Mouse (Mus musculus) limb, embryonic 10.5 days (tissue): Measurements from ENCODE around the gene Kat14. TPM values are rescaled to one million over a fixed set of nuclear protein-coding genes. Genes with fewer than 3 reads are reported as not detected.

ENCODE experiments used
- DNase-seq: peaks from one replicate; pipeline ENCODE4 v3.0.0-alpha.2; 2017; ENCODE audit warnings: low spot score
- H3K27ac ChIP-seq: fragments of 300-500 bp; sonication (generic); 2 replicates; pipeline ENCODE4 v1.5.1; 2016; ENCODE audit warnings: mild to moderate bottlenecking
- H3K27me3 ChIP-seq: fragments of 300-500 bp; sonication (generic); 2 replicates; pipeline ENCODE4 v1.6.1; 2016; ENCODE audit warnings: low read depth, mild to moderate bottlenecking; ENCODE audit not compliant: poor library complexity, severe bottlenecking
- H3K36me3 ChIP-seq: fragments of 300-500 bp; sonication (generic); 2 replicates; pipeline ENCODE4 v1.6.1; 2016; ENCODE audit warnings: mild to moderate bottlenecking, moderate library complexity
- H3K4me1 ChIP-seq: fragments of 300-500 bp; sonication (generic); 2 replicates; pipeline ENCODE4 v1.6.1; 2016
- H3K4me3 ChIP-seq: fragments of 300-500 bp; sonication (generic); 2 replicates; pipeline ENCODE4 v1.5.1; 2016; ENCODE audit warnings: mild to moderate bottlenecking, moderate library complexity
- H3K9me3 ChIP-seq: fragments of 300-500 bp; sonication (generic); replicated peaks from 2 replicates; pipeline ENCODE4 v1.6.1; 2016; ENCODE audit warnings: mild to moderate bottlenecking
- WGBS: fragments of 180-500 bp; shearing (Covaris S2); methylation state at CpG from one replicate; pipeline ENCODE4 v1.1.7; 2016; 5-methylcytosine and 5-hydroxymethylcytosine counted together
- polyA plus RNA-seq: library from polyadenylated mRNA; unstranded; fragments of >200 nt; fragmentation: Nextera tagmentation; extraction: Ambion mirVana; gene quantifications from 2 replicates; pipeline ENCODE4 v1.2.1, GENCODE M21; 2016

Gene Kat14
- polyA plus RNA-seq, 1 experiment from 2014 or later, result 71.3 TPM

GRCm38 (mm10) chr2:144438424-144438823 is 69.6 kb downstream of the Kat14 start:
- H3K4me1 ChIP-seq, result no peaks in the 10 kb centered on the region
- WGBS, result 58% methylated on average over 4 of the region's 4 CpGs
- no peak for DNase-seq
- no peaks in the 10 kb centered on the region for H3K9me3 ChIP-seq
- H3K27ac ChIP-seq, result no peak overlapping the region
- H3K27me3 ChIP-seq, result no peaks in the 10 kb centered on the region
- H3K36me3 ChIP-seq, result no peaks in the 10 kb centered on the region
- H3K4me3 ChIP-seq, result no peak overlapping the region

GRCm38 (mm10) chr2:144439191-144439700 is 70.5 kb downstream of the Kat14 start:
- no peaks in the 10 kb centered on the region for H3K9me3 ChIP-seq
- no peaks in the 10 kb centered on the region for H3K36me3 ChIP-seq
- H3K4me1 ChIP-seq, result no peaks in the 10 kb centered on the region
- H3K27ac ChIP-seq, result no peak overlapping the region
- no peak for DNase-seq
- WGBS, result 84% methylated on average over 3 of the region's 3 CpGs
- no peaks in the 10 kb centered on the region for H3K27me3 ChIP-seq
- no peak overlapping the region for H3K4me3 ChIP-seq

DNA sequence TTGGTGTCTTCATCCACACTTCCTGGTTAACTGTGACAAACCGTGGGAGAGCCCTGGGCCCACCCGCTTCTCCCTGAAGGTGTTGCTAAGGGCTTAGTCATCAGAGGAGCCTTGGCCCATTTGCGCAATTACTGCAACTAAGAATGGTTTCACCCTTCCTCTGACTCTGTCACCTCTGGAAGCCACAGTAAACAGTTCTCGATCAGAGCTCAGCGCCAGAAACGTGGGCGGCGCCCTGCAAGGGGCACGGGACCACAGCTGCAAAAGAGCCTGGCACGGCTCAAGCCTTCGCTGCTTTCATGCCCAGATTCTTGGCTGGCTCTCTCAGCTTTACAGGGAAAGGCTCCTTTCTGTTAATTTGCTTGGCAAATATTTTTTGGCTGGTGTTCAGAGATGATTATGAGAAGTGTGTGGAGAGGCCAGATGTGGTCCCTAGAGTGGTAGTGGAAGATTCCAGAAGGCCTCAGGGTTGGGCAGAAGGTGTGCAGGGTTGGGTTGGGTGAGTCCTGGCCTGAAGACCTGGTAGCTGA is 72.7 kb downstream of the Kat14 start:
- H3K27ac ChIP-seq, result no peak overlapping the region
- no peak for DNase-seq
- H3K36me3 ChIP-seq, result no peaks in the 10 kb centered on the region
- H3K4me1 ChIP-seq, result no peaks in the 10 kb centered on the region
- H3K4me3 ChIP-seq, result no peak overlapping the region
- H3K9me3 ChIP-seq, result no peaks in the 10 kb centered on the region
- no peaks in the 10 kb centered on the region for H3K27me3 ChIP-seq
- WGBS, result 78% methylated on average over 11 of the region's 11 CpGs

- no peak for DNase-seq
- no peaks in the 10 kb centered on the region for H3K4me1 ChIP-seq
- 87% methylated on average over 7 of the region's 7 CpGs for WGBS
- H3K27ac ChIP-seq, result no peak overlapping the region
- no peaks in the 10 kb centered on the region for H3K36me3 ChIP-seq
- H3K27me3 ChIP-seq, result no peaks in the 10 kb centered on the region
- no peaks in the 10 kb centered on the region for H3K9me3 ChIP-seq
- no peak overlapping the region for H3K4me3 ChIP-seq
These were observed 77.7 kb downstream of the Kat14 start for GRCm38 (mm10) chr2:144446360-144446999.

DNA sequence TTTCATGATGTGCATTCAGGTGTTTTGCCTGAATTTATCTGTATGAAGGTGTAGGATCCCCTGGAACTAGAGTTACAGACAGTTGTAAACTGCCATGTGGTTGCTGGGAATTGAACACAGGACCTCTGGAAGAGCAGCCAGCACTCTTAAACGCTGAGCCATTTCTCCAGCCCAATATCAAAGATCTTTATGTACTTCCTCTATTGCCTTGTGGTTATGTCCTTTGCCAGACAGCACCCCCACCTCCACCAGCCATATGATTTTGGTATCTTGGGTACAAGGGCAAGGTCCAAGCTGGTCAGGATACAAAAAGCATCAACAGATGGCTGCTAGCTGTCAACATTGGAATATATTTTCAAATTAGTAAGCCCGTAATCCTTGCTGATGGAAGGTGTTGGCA is 81.6 kb downstream of the Kat14 start:
- WGBS, result 78% methylated on average over 2 of the region's 2 CpGs

GRCm38 (mm10) chr2:144452364-144453008 is 83.7 kb downstream of the Kat14 start:
- H3K27me3 ChIP-seq, result no peaks in the 10 kb centered on the region
- no peaks in the 10 kb centered on the region for H3K9me3 ChIP-seq
- no peaks in the 10 kb centered on the region for H3K36me3 ChIP-seq
- 14% methylated on average over 8 of the region's 8 CpGs for WGBS
- peak; percentile 82 for DNase-seq
- H3K4me1 ChIP-seq, result no peaks in the 10 kb centered on the region
- H3K4me3 ChIP-seq, result no peak overlapping the region
- no peak overlapping the region for H3K27ac ChIP-seq

More for the DNA sequence above, 81.6 kb downstream of the Kat14 start:
- H3K9me3 ChIP-seq, result no peaks in the 10 kb centered on the region
- no peak for DNase-seq
- H3K27ac ChIP-seq, result no peak overlapping the region
- no peaks in the 10 kb centered on the region for H3K27me3 ChIP-seq
- H3K4me1 ChIP-seq, result no peaks in the 10 kb centered on the region
- no peak overlapping the region for H3K4me3 ChIP-seq
- no peaks in the 10 kb centered on the region for H3K36me3 ChIP-seq

Other genes with a start within 250 kb of the Kat14 start
- gene Mgme1, start 98.3 kb upstream of the Kat14 start, polyA plus RNA-seq, result 25.6 and 25.7 TPM in 2 replicates
- gene Snx5, start 98.1 kb upstream of the Kat14 start, polyA plus RNA-seq, result 140 and 144 TPM in 2 replicates
- gene Ovol2, start 36.8 kb upstream of the Kat14 start, polyA plus RNA-seq, result 0.41 and 0.97 TPM in 2 replicates
- gene Pet117, start within 50 bp of the Kat14 start, polyA plus RNA-seq, result 2.3 TPM in 1 of 2 replicates, not detected in the other
- gene Dzank1, start 158.4 kb downstream of the Kat14 start, polyA plus RNA-seq, result 1.0 and 1.4 TPM in 2 replicates
- 29.7 and 35.8 TPM in 2 replicates for gene Polr3f, start 158.7 kb downstream of the Kat14 start, polyA plus RNA-seq
- gene Rbbp9, start 181.9 kb downstream of the Kat14 start, polyA plus RNA-seq, result 66.0 and 67.0 TPM in 2 replicates
- gene Sec23b, start 187.2 kb downstream of the Kat14 start, polyA plus RNA-seq, result 105 and 112 TPM in 2 replicates
- gene Smim26, start 225.1 kb downstream of the Kat14 start, polyA plus RNA-seq, result 24.0 and 30.7 TPM in 2 replicates
- 34.7 and 35.4 TPM in 2 replicates for gene Dtd1, start 230.9 kb downstream of the Kat14 start, polyA plus RNA-seq